Mouse (Mus musculus) embryo, embryonic 11.5 days (tissue): ENCODE measurements around the gene Gm21366.
"Not testable (repeated sequence)": the region's sequence is repeated elsewhere in the genome, so short reads cannot be mapped to it uniquely, and the experiment has no call there.

Experiments
- DNase-seq: peaks from one replicate; pipeline ENCODE4 v3.0.0-alpha.2; 2012; ENCODE audit warnings: low read depth, low spot score

Gm21366 gene

DNA sequence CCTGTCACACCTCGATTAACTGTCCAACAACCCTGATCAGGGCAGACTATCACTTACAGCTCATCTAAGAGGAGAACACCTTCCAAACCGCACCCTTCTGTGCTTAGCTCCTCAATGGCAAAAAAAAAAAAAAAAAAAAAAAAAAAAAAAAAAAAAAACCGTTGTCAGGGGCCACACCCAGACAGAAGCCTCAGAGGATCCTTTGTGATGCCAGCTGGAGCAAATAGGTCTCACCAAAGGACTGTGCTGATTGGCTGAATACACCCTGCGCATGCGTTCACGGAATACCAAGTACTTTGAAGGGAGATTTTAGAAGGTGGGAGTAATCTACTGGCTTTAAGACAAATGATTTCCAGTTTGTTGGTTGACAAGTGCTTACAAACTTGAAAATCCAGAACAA, at the start of gene Gm21366:
TSS of gene Gm21366 (minus strand) at position 101 of the 400 bp plus-strand sequence.
- not testable (repeated sequence) for DNase-seq
